Mouse (Mus musculus): ENCODE data around the gene Abcc3. TPM values are rescaled to one million over a fixed set of nuclear protein-coding genes. Genes with fewer than 3 reads are reported as not detected.

Gene Abcc3
- total and polyA plus RNA-seq, 2 experiments from 2014 or later = 1.0 to 4.5 TPM

DNA sequence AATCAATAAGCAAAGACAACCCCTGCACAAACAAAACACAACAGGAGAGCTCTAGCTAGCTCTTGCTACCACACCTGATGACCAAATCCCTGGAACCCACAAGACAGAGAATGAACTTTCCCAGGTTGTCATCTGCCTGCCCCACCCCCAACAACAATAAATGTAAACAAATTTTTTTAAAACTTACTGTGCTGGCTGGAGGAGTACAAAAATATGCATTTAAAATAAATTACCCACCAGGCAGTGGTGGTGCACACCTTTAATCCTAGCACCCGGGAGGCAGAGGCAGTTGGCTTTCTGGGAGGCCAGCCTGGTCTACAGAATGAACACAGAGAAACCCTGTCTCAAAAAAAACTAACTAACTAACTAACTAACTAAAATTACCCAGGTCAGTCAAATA, 75.8 kb downstream of the Abcc3 start:
- H3K9ac ChIP-seq (replicated peaks; ENCODE audit: low read length) = no peak overlapping the region
- no peak overlapping the region for H3K4me3 ChIP-seq (ENCODE audit: low read length)
- H3K27ac ChIP-seq = no peak overlapping the region
- no peak for TF ChIP-seq CTCF (IDR thresholded peaks at IDR 0.05; ENCODE audit: low read depth)
- H3K27me3 ChIP-seq (ENCODE audit: insufficient read depth, low read length) = no peaks in the 10 kb centered on the region
- 87% methylated on average over 1 of the region's 1 CpGs for WGBS
- H3K9me3 ChIP-seq (ENCODE audit: low read length) = no peaks in the 10 kb centered on the region
- no peaks in the 10 kb centered on the region for H3K36me3 ChIP-seq (ENCODE audit: insufficient read depth, low read length)
- peaks cover 28% of the 10 kb centered on the region for H3K4me1 ChIP-seq (ENCODE audit: insufficient read depth, low read length)
- H3K4me2 ChIP-seq (ENCODE audit: low read depth, low read length) = no peak overlapping the region
- ATAC-seq (no peak), DNase-seq (ENCODE audit: low spot score) (no peak)

DNA sequence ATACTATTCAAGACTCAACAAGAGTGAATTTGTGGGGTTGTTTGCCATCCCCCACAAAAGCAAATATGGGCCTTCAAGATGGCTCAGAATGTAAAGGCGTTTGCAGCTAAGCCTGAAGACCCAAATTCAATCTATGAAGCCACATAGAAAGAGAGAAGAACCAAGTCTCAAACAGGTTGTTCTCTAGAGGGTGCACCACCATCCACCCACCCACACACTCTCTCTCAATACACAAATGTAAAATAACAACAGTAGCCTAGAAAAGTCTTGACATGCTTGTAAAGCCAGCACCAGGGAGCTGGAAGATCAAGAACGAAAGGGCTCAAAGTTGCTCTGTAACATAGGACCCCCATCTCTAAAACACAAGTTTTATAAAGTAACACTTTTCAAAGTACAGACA, 76.3 kb downstream of the Abcc3 start:
- ATAC-seq (no peak), DNase-seq (ENCODE audit: low spot score) (no peak)
- Histone ChIP-seq H3K27me3 (ENCODE audit: insufficient read depth, low read length) (no peaks in the 10 kb centered on the region), H3K36me3 (ENCODE audit: insufficient read depth, low read length) (no peaks in the 10 kb centered on the region), H3K4me1 (ENCODE audit: insufficient read depth, low read length) (peaks cover 29% of the 10 kb centered on the region), H3K4me2 (ENCODE audit: low read depth, low read length) (no peak overlapping the region), H3K9me3 (ENCODE audit: low read length) (no peaks in the 10 kb centered on the region), H3K9ac (replicated peaks; ENCODE audit: low read length) (no peak overlapping the region), H3K27ac (no peak overlapping the region), H3K4me3 (ENCODE audit: low read length) (no peak overlapping the region)
- WGBS = 76% methylated on average over 2 of the region's 2 CpGs
- no peak for TF ChIP-seq CTCF (IDR thresholded peaks at IDR 0.05; ENCODE audit: low read depth)

- Histone ChIP-seq H3K4me3 (ENCODE audit: low read length) (no peak overlapping the region), H3K4me1 (ENCODE audit: insufficient read depth, low read length) (peaks cover 32% of the 10 kb centered on the region), H3K4me2 (ENCODE audit: low read depth, low read length) (no peak overlapping the region), H3K27ac (no peak overlapping the region), H3K9me3 (ENCODE audit: low read length) (no peaks in the 10 kb centered on the region), H3K27me3 (ENCODE audit: insufficient read depth, low read length) (no peaks in the 10 kb centered on the region), H3K36me3 (ENCODE audit: insufficient read depth, low read length) (no peaks in the 10 kb centered on the region), H3K9ac (replicated peaks; ENCODE audit: low read length) (no peak overlapping the region)
- WGBS = 66% methylated on average over 1 of the region's 1 CpGs
- no peak for TF ChIP-seq CTCF (IDR thresholded peaks at IDR 0.05; ENCODE audit: low read depth)
- DNase-seq (ENCODE audit: low spot score) = no peak
- ATAC-seq = no peak
Measured at GRCm38 (mm10) chr11:94315308-94315707, 77.5 kb downstream of the Abcc3 start.

- no peak overlapping the region for H3K9ac ChIP-seq (replicated peaks; ENCODE audit: low read length)
- H3K9me3 ChIP-seq (ENCODE audit: low read length) = no peaks in the 10 kb centered on the region
- no peak overlapping the region for H3K4me2 ChIP-seq (ENCODE audit: low read depth, low read length)
- WGBS = 70% methylated on average over 2 of the region's 2 CpGs
- H3K27ac ChIP-seq = no peak overlapping the region
- ATAC-seq (no peak), DNase-seq (ENCODE audit: low spot score) (no peak)
- no peak overlapping the region for H3K4me3 ChIP-seq (ENCODE audit: low read length)
- peaks cover 29% of the 10 kb centered on the region for H3K4me1 ChIP-seq (ENCODE audit: insufficient read depth, low read length)
- no peaks in the 10 kb centered on the region for H3K27me3 ChIP-seq (ENCODE audit: insufficient read depth, low read length)
- H3K36me3 ChIP-seq (ENCODE audit: insufficient read depth, low read length) = no peaks in the 10 kb centered on the region
- no peak for TF ChIP-seq CTCF (IDR thresholded peaks at IDR 0.05; ENCODE audit: low read depth)
Measured at GRCm38 (mm10) chr11:94314098-94314652, 78.6 kb downstream of the Abcc3 start.

DNA sequence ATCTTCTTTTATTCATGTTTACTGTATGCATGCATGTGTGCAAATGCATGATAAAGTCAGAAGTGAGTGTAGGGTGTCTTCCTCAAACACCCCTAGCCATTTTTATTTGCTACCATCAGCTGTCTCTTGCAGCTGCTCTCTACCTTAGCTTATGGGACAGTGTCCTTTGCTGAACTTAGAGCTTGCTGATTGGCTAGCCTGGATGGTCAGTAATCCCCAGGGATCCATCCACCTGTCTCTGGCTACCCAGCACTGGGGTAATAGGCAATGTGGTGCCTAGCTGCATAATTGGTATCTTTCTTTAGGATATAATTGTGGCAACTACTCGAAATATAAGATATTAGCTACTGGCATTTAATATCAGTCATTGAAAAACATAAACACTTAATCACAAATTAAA, 80.1 kb downstream of the Abcc3 start:
- no peak for ATAC-seq
- Histone ChIP-seq H3K27me3 (ENCODE audit: insufficient read depth, low read length) (no peaks in the 10 kb centered on the region), H3K4me3 (ENCODE audit: low read length) (no peak overlapping the region), H3K9me3 (ENCODE audit: low read length) (no peaks in the 10 kb centered on the region), H3K9ac (replicated peaks; ENCODE audit: low read length) (no peak overlapping the region), H3K4me2 (ENCODE audit: low read depth, low read length) (no peak overlapping the region), H3K36me3 (ENCODE audit: insufficient read depth, low read length) (no peaks in the 10 kb centered on the region), H3K4me1 (ENCODE audit: insufficient read depth, low read length) (peaks cover 25% of the 10 kb centered on the region), H3K27ac (no peak overlapping the region)
- WGBS = 85% methylated on average over 1 of the region's 1 CpGs
- DNase-seq (ENCODE audit: low spot score) = no peak
- no peak for TF ChIP-seq CTCF (IDR thresholded peaks at IDR 0.05; ENCODE audit: low read depth)

- ATAC-seq = no peak
Measured at GRCm38 (mm10) chr11:94294996-94295845, 97.6 kb downstream of the Abcc3 start.

More at GRCm38 (mm10) chr11:94294996-94295845, 97.6 kb downstream of the Abcc3 start:
- H3K4me1 ChIP-seq (ENCODE audit: insufficient read depth, low read length) = no peaks in the 10 kb centered on the region
- H3K4me3 ChIP-seq (ENCODE audit: low read length) = no peak overlapping the region
- no peaks in the 10 kb centered on the region for H3K9me3 ChIP-seq (ENCODE audit: low read length)
- peaks cover 68% of the 10 kb centered on the region for H3K36me3 ChIP-seq (ENCODE audit: insufficient read depth, low read length)
- H3K9ac ChIP-seq (replicated peaks; ENCODE audit: low read length) = no peak overlapping the region
- WGBS = 48% methylated on average over 9 of the region's 9 CpGs
- no peak overlapping the region for H3K27ac ChIP-seq
- no peaks in the 10 kb centered on the region for H3K27me3 ChIP-seq (ENCODE audit: insufficient read depth, low read length)
- no peak for DNase-seq (ENCODE audit: low spot score)
- no peak overlapping the region for H3K4me2 ChIP-seq (ENCODE audit: low read depth, low read length)
- no peak for TF ChIP-seq CTCF (IDR thresholded peaks at IDR 0.05; ENCODE audit: low read depth)

Other genes with a start within 250 kb of the Abcc3 start
- 13.2 and 20.1 TPM in 2 replicates for gene Tob1, start 181.5 kb downstream of the Abcc3 start, total RNA-seq (2014; rRNA removed)
- 33.9 and 34.8 TPM in 2 replicates for gene Tob1, start 181.5 kb downstream of the Abcc3 start, polyA plus RNA-seq (2015; fragmentation: Nextera tagmentation; extraction: Ambion mirVana)
- gene Wfikkn2, start 147.0 kb downstream of the Abcc3 start, total RNA-seq (2014; rRNA removed) = 7.0 and 10.1 TPM in 2 replicates
- 10.4 and 10.5 TPM in 2 replicates for gene Wfikkn2, start 147.0 kb downstream of the Abcc3 start, polyA plus RNA-seq (2015; fragmentation: Nextera tagmentation; extraction: Ambion mirVana)
- not detected in 2 replicates for gene Gm21885, start 111.1 kb downstream of the Abcc3 start, total RNA-seq (2014; rRNA removed)
- gene Gm21885, start 111.1 kb downstream of the Abcc3 start, polyA plus RNA-seq (2015; fragmentation: Nextera tagmentation; extraction: Ambion mirVana) = 0.24 TPM in 1 of 2 replicates, not detected in the other
- gene Luc7l3, start 71.0 kb downstream of the Abcc3 start, total RNA-seq (2014; rRNA removed) = 36.8 and 44.3 TPM in 2 replicates
- gene Luc7l3, start 71.0 kb downstream of the Abcc3 start, polyA plus RNA-seq (2015; fragmentation: Nextera tagmentation; extraction: Ambion mirVana) = 101 and 115 TPM in 2 replicates
- 48.1 and 69.1 TPM in 2 replicates for gene Ankrd40, start 65.0 kb downstream of the Abcc3 start, total RNA-seq (2014; rRNA removed)
- 15.1 and 16.2 TPM in 2 replicates for gene Ankrd40, start 65.0 kb downstream of the Abcc3 start, polyA plus RNA-seq (2015; fragmentation: Nextera tagmentation; extraction: Ambion mirVana)
- gene Cacna1g, start 81.2 kb upstream of the Abcc3 start, total RNA-seq (2014; rRNA removed) = 87.7 and 90.3 TPM in 2 replicates
- gene Cacna1g, start 81.2 kb upstream of the Abcc3 start, polyA plus RNA-seq (2015; fragmentation: Nextera tagmentation; extraction: Ambion mirVana) = 10.0 and 10.4 TPM in 2 replicates
- 1.5 and 11.8 TPM in 2 replicates for gene Spata20, start 93.2 kb upstream of the Abcc3 start, total RNA-seq (2014; rRNA removed)
- 1.0 and 1.6 TPM in 2 replicates for gene Spata20, start 93.2 kb upstream of the Abcc3 start, polyA plus RNA-seq (2015; fragmentation: Nextera tagmentation; extraction: Ambion mirVana)
- gene Epn3, start 107.0 kb upstream of the Abcc3 start, total RNA-seq (2014; rRNA removed) = 2.7 and 6.2 TPM in 2 replicates
- 3.6 and 3.7 TPM in 2 replicates for gene Epn3, start 107.0 kb upstream of the Abcc3 start, polyA plus RNA-seq (2015; fragmentation: Nextera tagmentation; extraction: Ambion mirVana)
- gene Mycbpap, start 128.7 kb upstream of the Abcc3 start, total RNA-seq (2014; rRNA removed) = 2.3 and 4.8 TPM in 2 replicates
- 1.1 and 1.5 TPM in 2 replicates for gene Mycbpap, start 128.7 kb upstream of the Abcc3 start, polyA plus RNA-seq (2015; fragmentation: Nextera tagmentation; extraction: Ambion mirVana)
- 9.3 and 12.9 TPM in 2 replicates for gene Rsad1, start 156.3 kb upstream of the Abcc3 start, total RNA-seq (2014; rRNA removed)
- gene Rsad1, start 156.3 kb upstream of the Abcc3 start, polyA plus RNA-seq (2015; fragmentation: Nextera tagmentation; extraction: Ambion mirVana) = 9.2 and 11.3 TPM in 2 replicates
- gene Chad, start 172.1 kb upstream of the Abcc3 start, total RNA-seq (2014; rRNA removed) = 0.61 and 1.2 TPM in 2 replicates
- gene Chad, start 172.1 kb upstream of the Abcc3 start, polyA plus RNA-seq (2015; fragmentation: Nextera tagmentation; extraction: Ambion mirVana) = 1.2 and 1.4 TPM in 2 replicates
- 4.8 and 6.8 TPM in 2 replicates for gene Acsf2, start 208.9 kb upstream of the Abcc3 start, total RNA-seq (2014; rRNA removed)
- gene Acsf2, start 208.9 kb upstream of the Abcc3 start, polyA plus RNA-seq (2015; fragmentation: Nextera tagmentation; extraction: Ambion mirVana) = 2.6 and 2.8 TPM in 2 replicates
- 105 and 113 TPM in 2 replicates for gene Lrrc59, start 236.8 kb upstream of the Abcc3 start, total RNA-seq (2014; rRNA removed)
- gene Lrrc59, start 236.8 kb upstream of the Abcc3 start, polyA plus RNA-seq (2015; fragmentation: Nextera tagmentation; extraction: Ambion mirVana) = 127 and 131 TPM in 2 replicates